Mouse (Mus musculus) lung, postnatal 0 days (tissue): ENCODE results near the gene Uchl4. TPM values are rescaled to one million over a fixed set of nuclear protein-coding genes. Genes with fewer than 3 reads are reported as not detected.

Experiments
- ATAC-seq: fragments of 200-750 bp; cut with Nextera tagmentation; 2 replicates; pipeline ENCODE4 v1.8.0; 2017; ENCODE audit warnings: moderate library complexity
- DNase-seq: peaks from one replicate; pipeline ENCODE4 v3.0.0-alpha.2; 2016; ENCODE audit warnings: low spot score
- H3K27ac ChIP-seq: fragments of 300-500 bp; sonication (generic); 2 replicates; pipeline ENCODE4 v1.5.1; 2014; ENCODE audit warnings: antibody characterized with exemption, mild to moderate bottlenecking, low read length, mixed read lengths
- H3K27me3 ChIP-seq: fragments of 300-500 bp; sonication (generic); replicated peaks from 2 replicates; pipeline ENCODE4 v1.6.1; 2014; ENCODE audit warnings: low read length, mixed read lengths; ENCODE audit not compliant: insufficient read depth
- H3K36me3 ChIP-seq: fragments of 300-500 bp; sonication (generic); 2 replicates; pipeline ENCODE4 v1.6.1; 2014; ENCODE audit warnings: low read length, mixed read lengths; ENCODE audit not compliant: insufficient read depth
- H3K4me1 ChIP-seq: fragments of 300-500 bp; sonication (generic); 2 replicates; pipeline ENCODE4 v1.6.1; 2014; ENCODE audit warnings: antibody characterized with exemption, low read depth, low read length, mixed read lengths; ENCODE audit not compliant: insufficient read depth
- H3K4me2 ChIP-seq: fragments of 300-500 bp; sonication (generic); replicated peaks from 2 replicates; pipeline ENCODE4 v1.6.1; 2014; ENCODE audit warnings: low read depth, mild to moderate bottlenecking, low read length, moderate library complexity, mixed read lengths
- H3K4me3 ChIP-seq: fragments of 300-500 bp; sonication (generic); 2 replicates; pipeline ENCODE4 v1.5.1; 2014; ENCODE audit warnings: low read depth, low read length
- H3K9ac ChIP-seq: fragments of 300-500 bp; sonication (generic); replicated peaks from 2 replicates; pipeline ENCODE4 v1.6.1; 2014; ENCODE audit warnings: low read depth, mild to moderate bottlenecking
- H3K9me3 ChIP-seq: fragments of 300-500 bp; sonication (generic); 2 replicates; pipeline ENCODE4 v1.6.1; 2016; ENCODE audit warnings: low read length, mixed read lengths
- CTCF ChIP-seq: IDR thresholded peaks from 2 replicates; pipeline ENCODE4 v1.5.1; 2016; ENCODE audit warnings: antibody characterized with exemption, mild to moderate bottlenecking
- EP300 ChIP-seq: IDR thresholded peaks from 2 replicates; pipeline ENCODE4 v1.6.1; 2016; ENCODE audit warnings: antibody characterized with exemption, mild to moderate bottlenecking, control low read depth
- WGBS: fragments of 180-500 bp; shearing (Covaris S2); extraction: QIAGEN DNeasy Blood & Tissue Kit; methylation state at CpG from one replicate; pipeline ENCODE4 v1.1.7; 2014; 5-methylcytosine and 5-hydroxymethylcytosine counted together
- microRNA-seq: library from miRNA; unstranded; fragments of <30 nt; microRNA quantifications from one replicate; pipeline ENCODE4, GENCODE M21; 2016
- polyA plus RNA-seq: library from polyadenylated mRNA; unstranded; fragments of >200 nt; fragmentation: Nextera tagmentation; extraction: Ambion mirVana; gene quantifications from 2 replicates; pipeline ENCODE4 v1.2.1, GENCODE M21; 2015

Uchl4 gene
- polyA plus RNA-seq, 1 experiment from 2014 or later = 1.0 TPM

DNA sequence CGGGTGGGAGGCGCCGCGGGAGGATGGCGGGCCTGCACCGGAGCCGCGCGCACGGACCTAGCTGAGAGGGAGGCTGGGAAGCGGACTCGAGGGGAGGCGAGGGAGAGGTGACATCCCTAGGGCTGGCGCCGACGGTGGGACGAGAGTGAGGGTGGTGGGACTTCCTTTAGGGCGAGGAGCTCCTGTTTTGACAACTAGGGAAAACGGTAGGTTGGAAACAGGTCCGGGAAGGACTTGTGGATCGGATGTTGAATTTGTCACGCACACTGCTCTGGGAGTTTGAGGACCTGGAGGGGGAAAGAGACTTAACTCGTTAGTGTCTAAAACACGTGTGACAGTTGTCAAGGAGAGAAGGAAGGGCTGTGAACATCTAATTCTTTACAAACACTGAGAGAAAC, 46.8 kb downstream of the Uchl4 start:
- H3K4me1 ChIP-seq = 0 out of 2 replicates have a peak, but pooled peaks cover 3% of the 10 kb centered on the region
- no peaks in the 10 kb centered on the region for H3K9me3 ChIP-seq
- DNase-seq (no peak), ATAC-seq (peak; percentile 87)
- peak overlapping the region; percentile 77 for H3K4me2 ChIP-seq
- TF ChIP-seq EP300 = no peak
- TF ChIP-seq CTCF = no peak
- H3K36me3 ChIP-seq = no peaks in the 10 kb centered on the region
- H3K9ac ChIP-seq = peak overlapping the region; percentile 84
- H3K4me3 ChIP-seq = peak overlapping the region; percentile 83
- no peaks in the 10 kb centered on the region for H3K27me3 ChIP-seq
- under 1% methylated on average over 24 of the region's 24 CpGs for WGBS
- H3K27ac ChIP-seq = peak overlapping the region; percentile 79

- Histone ChIP-seq H3K4me1 (0 out of 2 replicates have a peak, but pooled peaks cover 3% of the 10 kb centered on the region), H3K36me3 (no peaks in the 10 kb centered on the region), H3K27ac (no peak overlapping the region), H3K27me3 (no peaks in the 10 kb centered on the region), H3K4me2 (peak overlapping the region; percentile 77; the same call in 1 of the 2 replicates), H3K4me3 (0 out of 2 replicates have a peak overlapping the region, but pooled peaks have one; percentile 83), H3K9ac (peak overlapping the region; percentile 84; the same call in 1 of the 2 replicates), H3K9me3 (no peaks in the 10 kb centered on the region)
- WGBS = 34% methylated on average over 5 of the region's 5 CpGs
- TF ChIP-seq EP300 (no peak), CTCF (no peak)
- DNase-seq (no peak), ATAC-seq (no peak)
Observed at GRCm38 (mm10) chr9:64282404-64282987, 47.5 kb downstream of the Uchl4 start.

Small RNA genes lying within 50 kb of the gene (microRNA-seq; reads per million reads assigned to microRNA genes)
- gene Gm24106 = not detected

Other genes starting within 250 kb of the Uchl4 start
- gene Smad6, start 213.1 kb upstream of the Uchl4 start, polyA plus RNA-seq = 13.4 and 15.3 TPM in 2 replicates
- gene Lctl, start 118.1 kb upstream of the Uchl4 start, polyA plus RNA-seq = not detected in 2 replicates
- 1.5 and 1.7 TPM in 2 replicates for gene Zwilch, start 62.1 kb upstream of the Uchl4 start, polyA plus RNA-seq
- 679 and 693 TPM in 2 replicates for gene Rpl4, start 61.8 kb upstream of the Uchl4 start, polyA plus RNA-seq
- 35.5 and 47.4 TPM in 2 replicates for gene Snapc5, start 55.9 kb upstream of the Uchl4 start, polyA plus RNA-seq
- gene Map2k1, start 18.4 kb downstream of the Uchl4 start, polyA plus RNA-seq = 67.1 and 77.6 TPM in 2 replicates
- 59.8 and 70.2 TPM in 2 replicates for gene Tipin, start 46.4 kb downstream of the Uchl4 start, polyA plus RNA-seq
- 8.1 and 9.6 TPM in 2 replicates for gene Dis3l, start 106.1 kb downstream of the Uchl4 start, polyA plus RNA-seq
- gene Megf11, start 150.4 kb downstream of the Uchl4 start, polyA plus RNA-seq = 0.56 and 0.63 TPM in 2 replicates